Mouse (Mus musculus) embryonic facial prominence, embryonic 13.5 days (tissue): ENCODE data around the gene Bola3. TPM values are rescaled to one million over a fixed set of nuclear protein-coding genes. Genes with fewer than 3 reads are reported as not detected.

ENCODE experiments used
- ATAC-seq: fragments of 200-750 bp; cut with Nextera tagmentation; 2 replicates; pipeline ENCODE4 v1.8.0; 2017; ENCODE audit warnings: low read depth; ENCODE audit not compliant: insufficient number of reproducible peaks, insufficient read depth, low FRiP score, low TSS enrichment
- H3K27ac ChIP-seq: fragments of 300-500 bp; sonication (generic); 2 replicates; pipeline ENCODE4 v1.5.1; 2015; ENCODE audit warnings: moderate library complexity, mild to moderate bottlenecking, inconsistent platforms
- H3K27me3 ChIP-seq: fragments of 300-500 bp; sonication (generic); 2 replicates; pipeline ENCODE4 v1.6.1; 2015; ENCODE audit warnings: mild to moderate bottlenecking, inconsistent platforms
- H3K36me3 ChIP-seq: fragments of 300-500 bp; sonication (generic); 2 replicates; pipeline ENCODE4 v1.6.1; 2015; ENCODE audit warnings: mild to moderate bottlenecking, inconsistent platforms
- H3K4me1 ChIP-seq: fragments of 300-500 bp; sonication (generic); 2 replicates; pipeline ENCODE4 v1.6.1; 2015; ENCODE audit warnings: inconsistent platforms
- H3K4me2 ChIP-seq: fragments of 300-500 bp; sonication (generic); 2 replicates; pipeline ENCODE4 v1.6.1; 2015; ENCODE audit warnings: moderate library complexity, mild to moderate bottlenecking, inconsistent platforms
- H3K4me3 ChIP-seq: fragments of 300-500 bp; sonication (generic); 2 replicates; pipeline ENCODE4 v1.5.1; 2015; ENCODE audit warnings: mild to moderate bottlenecking, inconsistent platforms
- H3K9ac ChIP-seq: fragments of 300-500 bp; sonication (generic); 2 replicates; pipeline ENCODE4 v1.6.1; 2015; ENCODE audit warnings: mild to moderate bottlenecking, inconsistent platforms
- H3K9me3 ChIP-seq: fragments of 300-500 bp; sonication (generic); 2 replicates; pipeline ENCODE4 v1.6.1; 2016; ENCODE audit warnings: inconsistent platforms
- WGBS: fragments of 180-500 bp; shearing (Covaris S2); methylation state at CpG from one replicate; pipeline ENCODE4 v1.1.7; 2015; ENCODE audit warnings: mixed read lengths; 5-methylcytosine and 5-hydroxymethylcytosine counted together
- polyA plus RNA-seq: library from polyadenylated mRNA; unstranded; fragments of >200 nt; fragmentation: Nextera tagmentation; extraction: Ambion mirVana; gene quantifications from 2 replicates; pipeline ENCODE4 v1.2.1, GENCODE M21; 2015

The Bola3 gene
- 115 and 121 TPM in 2 replicates for polyA plus RNA-seq

- ATAC-seq: no peak
- Histone ChIP-seq H3K9ac (peak within 1 kb of the TSS; percentile 93), H3K27ac (0 out of 2 replicates have a peak within 1 kb of the TSS, but pooled peaks have one; percentile 22)
Measured at GRCm38 (mm10) chr6:83348873-83349272, at the start of gene Bola3. TSS of gene Bola3 (plus strand) at chr6:83349147.

DNA sequence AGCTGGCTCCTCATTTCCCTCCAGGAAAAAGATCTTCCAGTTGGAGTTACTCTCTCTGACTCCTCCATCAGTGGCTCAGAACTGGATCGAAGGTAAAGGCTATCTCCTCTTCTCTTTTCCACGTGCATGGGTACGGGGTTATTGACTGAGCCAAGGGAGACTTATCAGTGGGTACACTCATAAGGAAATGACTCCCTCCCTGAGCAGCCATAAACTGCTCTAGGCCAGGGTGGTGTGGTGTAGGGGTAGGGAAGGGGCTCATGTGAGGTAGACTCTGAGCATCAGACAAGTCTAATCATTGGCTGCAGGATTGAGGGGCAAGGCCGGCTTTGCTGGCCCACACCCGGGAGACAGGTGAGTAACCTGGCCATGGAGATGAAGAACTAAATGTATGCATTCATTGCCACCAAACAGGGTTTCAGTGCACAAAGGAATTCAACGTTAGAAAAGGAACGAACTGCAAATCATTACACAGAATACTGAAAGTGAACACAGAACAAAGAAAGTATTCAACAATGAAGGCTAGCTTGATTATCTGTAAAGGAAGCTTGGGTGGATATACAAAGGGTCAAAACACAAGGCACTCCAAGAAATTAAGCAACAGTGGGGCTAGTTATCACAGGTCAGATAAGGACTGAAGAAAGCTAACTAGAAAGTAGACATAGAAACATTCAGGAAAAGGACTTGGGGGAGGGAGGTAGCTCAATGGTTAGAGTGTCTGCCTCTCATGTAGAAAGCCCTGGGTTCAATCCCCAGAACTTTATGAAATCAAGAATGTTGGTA is 48.3 kb upstream of the Bola3 start:
- H3K4me2 ChIP-seq: no peak overlapping the region
- 85% methylated on average over 7 of the region's 7 CpGs for WGBS
- H3K9ac ChIP-seq: no peak overlapping the region
- H3K9me3 ChIP-seq: no peaks in the 10 kb centered on the region
- H3K4me3 ChIP-seq: no peak overlapping the region
- peaks cover 10% of the 10 kb centered on the region for H3K36me3 ChIP-seq
- no peaks in the 10 kb centered on the region for H3K4me1 ChIP-seq
- no peak overlapping the region for H3K27ac ChIP-seq
- no peaks in the 10 kb centered on the region for H3K27me3 ChIP-seq
- no peak for ATAC-seq

More at GRCm38 (mm10) chr6:83348873-83349272, at the start of gene Bola3:
- Histone ChIP-seq H3K9me3 (no peaks in the 10 kb centered on the region), H3K4me1 (peaks cover 18% of the 10 kb centered on the region), H3K4me3 (peak within 1 kb of the TSS; percentile 88), H3K27me3 (no peaks in the 10 kb centered on the region), H3K4me2 (peak within 1 kb of the TSS; percentile 85), H3K36me3 (peaks cover 21% of the 10 kb centered on the region)
- WGBS: 22% methylated on average over 6 of the region's 6 CpGs

DNA sequence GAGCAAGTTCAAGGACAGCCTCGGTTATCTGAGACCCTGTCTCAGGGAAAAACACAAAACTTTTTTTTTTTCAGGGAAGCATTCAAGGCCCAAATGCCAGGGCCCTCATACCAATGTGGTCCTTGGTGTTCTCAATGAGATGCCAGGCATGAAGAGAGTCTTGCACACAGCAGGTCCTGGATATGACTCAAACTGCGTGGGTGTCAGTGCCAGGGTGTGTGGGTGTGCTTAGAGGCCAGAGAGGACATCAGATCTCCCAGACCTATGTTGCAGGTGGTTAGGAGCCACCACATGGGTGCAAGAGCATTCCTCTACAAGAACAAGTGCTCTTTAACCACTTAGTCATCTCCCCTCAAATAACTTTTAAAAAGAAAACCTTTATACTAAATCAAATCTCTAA is 47.7 kb upstream of the Bola3 start:
- no peaks in the 10 kb centered on the region for H3K9me3 ChIP-seq
- no peak overlapping the region for H3K9ac ChIP-seq
- no peaks in the 10 kb centered on the region for H3K27me3 ChIP-seq
- H3K27ac ChIP-seq: no peak overlapping the region
- no peak for ATAC-seq
- no peak overlapping the region for H3K4me2 ChIP-seq
- H3K36me3 ChIP-seq: peaks cover 15% of the 10 kb centered on the region
- WGBS: 83% methylated on average over 2 of the region's 2 CpGs
- no peak overlapping the region for H3K4me3 ChIP-seq
- H3K4me1 ChIP-seq: no peaks in the 10 kb centered on the region

DNA sequence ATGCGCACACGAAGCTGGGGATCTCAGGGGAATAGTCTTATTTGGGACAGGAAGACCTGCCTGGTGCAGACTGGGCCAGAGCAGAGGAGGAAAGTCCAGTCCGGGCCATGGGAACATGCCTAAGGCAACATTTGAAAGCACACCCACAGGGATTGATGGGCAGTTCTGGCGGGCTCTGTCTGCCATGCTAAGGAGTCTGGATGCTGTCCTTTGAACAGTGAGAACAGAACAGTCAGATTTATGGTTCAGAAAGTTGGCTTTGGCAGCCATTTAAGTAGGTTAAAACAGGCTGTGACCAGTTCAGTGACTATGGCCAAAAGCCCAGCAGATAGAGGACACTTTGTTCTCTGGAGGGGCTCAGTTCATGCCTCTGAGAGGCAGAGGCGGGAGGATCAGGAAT is 46.7 kb upstream of the Bola3 start:
- H3K27me3 ChIP-seq: no peaks in the 10 kb centered on the region
- H3K4me2 ChIP-seq: no peak overlapping the region
- H3K4me3 ChIP-seq: no peak overlapping the region
- peaks cover 24% of the 10 kb centered on the region for H3K36me3 ChIP-seq
- H3K27ac ChIP-seq: no peak overlapping the region
- no peak overlapping the region for H3K9ac ChIP-seq
- no peaks in the 10 kb centered on the region for H3K9me3 ChIP-seq
- no peak for ATAC-seq
- H3K4me1 ChIP-seq: no peaks in the 10 kb centered on the region
- WGBS: 67% methylated on average over 5 of the region's 5 CpGs

- H3K4me3 ChIP-seq: no peak overlapping the region
- peaks cover 76% of the 10 kb centered on the region for H3K36me3 ChIP-seq
- H3K27me3 ChIP-seq: no peaks in the 10 kb centered on the region
- H3K27ac ChIP-seq: no peak overlapping the region
- 87% methylated on average over 7 of the region's 7 CpGs for WGBS
- no peak for ATAC-seq
- no peaks in the 10 kb centered on the region for H3K4me1 ChIP-seq
- no peak overlapping the region for H3K9ac ChIP-seq
- H3K4me2 ChIP-seq: no peak overlapping the region
- no peaks in the 10 kb centered on the region for H3K9me3 ChIP-seq
Measured at GRCm38 (mm10) chr6:83309017-83309416, 39.9 kb upstream of the Bola3 start.

DNA sequence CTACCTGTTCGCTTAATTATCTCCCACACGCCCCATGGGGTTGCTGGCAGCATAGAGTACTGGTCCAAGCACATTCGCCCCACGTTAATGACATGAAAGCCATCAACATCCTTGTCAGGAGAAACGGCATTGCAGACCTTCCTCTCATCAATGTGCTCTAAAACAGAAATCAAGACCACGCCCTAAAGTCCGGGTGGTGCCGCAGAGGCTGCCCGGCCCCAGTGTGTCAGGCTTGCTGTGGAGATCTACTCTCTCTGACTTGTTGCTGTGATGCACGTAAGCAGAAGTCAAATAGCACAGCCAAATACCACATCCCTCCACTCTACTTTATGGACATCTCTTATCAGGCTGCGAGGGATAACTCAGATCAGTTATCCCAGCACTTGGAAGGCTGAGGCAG is 37.7 kb upstream of the Bola3 start:
- peaks cover 10% of the 10 kb centered on the region for H3K4me1 ChIP-seq
- H3K9ac ChIP-seq: no peak overlapping the region
- no peaks in the 10 kb centered on the region for H3K9me3 ChIP-seq
- 94% methylated on average over 11 of the region's 11 CpGs for WGBS
- no peak for ATAC-seq
- no peak overlapping the region for H3K4me2 ChIP-seq
- H3K27me3 ChIP-seq: no peaks in the 10 kb centered on the region
- no peak overlapping the region for H3K4me3 ChIP-seq
- H3K27ac ChIP-seq: no peak overlapping the region
- H3K36me3 ChIP-seq: peaks cover 63% of the 10 kb centered on the region

DNA sequence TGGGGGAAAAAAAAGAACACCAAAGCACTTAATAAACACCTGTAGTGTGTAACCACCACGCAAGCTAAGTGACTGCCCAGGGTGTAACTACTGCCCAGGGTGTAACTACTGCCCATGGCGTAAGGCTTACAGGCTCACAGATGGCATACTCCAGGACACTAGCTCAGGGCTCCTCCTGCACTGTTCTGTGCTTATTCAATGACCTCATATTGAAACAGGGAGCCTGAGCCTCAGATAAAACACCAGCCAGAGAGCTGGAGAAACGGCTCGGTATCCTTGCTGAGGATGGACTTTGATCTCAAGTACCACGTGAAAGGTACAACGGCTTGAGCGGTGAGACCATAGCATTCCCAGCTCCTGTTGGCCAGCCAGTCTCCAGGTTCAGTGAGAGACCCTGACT is 36.9 kb upstream of the Bola3 start:
- Histone ChIP-seq H3K27me3 (no peaks in the 10 kb centered on the region), H3K4me2 (no peak overlapping the region), H3K4me1 (peaks cover 18% of the 10 kb centered on the region), H3K27ac (no peak overlapping the region), H3K4me3 (no peak overlapping the region), H3K9me3 (no peaks in the 10 kb centered on the region), H3K9ac (no peak overlapping the region), H3K36me3 (peaks cover 54% of the 10 kb centered on the region)
- ATAC-seq: no peak
- 95% methylated on average over 7 of the region's 7 CpGs for WGBS

DNA sequence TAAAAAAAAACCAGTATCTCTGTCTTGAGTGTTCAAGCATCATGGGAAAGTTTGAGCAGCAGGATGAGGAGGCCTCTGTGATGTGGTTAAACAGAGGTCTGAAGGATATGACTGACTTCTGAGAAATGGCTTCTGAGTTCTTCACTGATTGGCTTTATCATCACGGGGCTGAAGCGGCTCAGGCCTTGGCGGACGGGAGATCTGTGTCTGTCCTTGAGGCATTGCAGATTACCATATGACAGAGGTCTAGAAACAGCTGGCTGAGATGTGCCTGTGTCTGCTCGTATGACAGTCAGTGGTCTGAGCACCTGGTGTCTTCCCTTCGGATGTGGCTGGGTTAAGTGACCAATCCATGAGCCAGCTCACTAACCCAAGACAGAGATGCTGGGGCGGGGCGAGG is 36.4 kb upstream of the Bola3 start:
- Histone ChIP-seq H3K36me3 (peaks cover 50% of the 10 kb centered on the region), H3K4me1 (peaks cover 18% of the 10 kb centered on the region), H3K9me3 (no peaks in the 10 kb centered on the region), H3K9ac (no peak overlapping the region), H3K4me3 (no peak overlapping the region), H3K27ac (no peak overlapping the region), H3K4me2 (no peak overlapping the region), H3K27me3 (no peaks in the 10 kb centered on the region)
- 87% methylated on average over 8 of the region's 8 CpGs for WGBS
- ATAC-seq: no peak

DNA sequence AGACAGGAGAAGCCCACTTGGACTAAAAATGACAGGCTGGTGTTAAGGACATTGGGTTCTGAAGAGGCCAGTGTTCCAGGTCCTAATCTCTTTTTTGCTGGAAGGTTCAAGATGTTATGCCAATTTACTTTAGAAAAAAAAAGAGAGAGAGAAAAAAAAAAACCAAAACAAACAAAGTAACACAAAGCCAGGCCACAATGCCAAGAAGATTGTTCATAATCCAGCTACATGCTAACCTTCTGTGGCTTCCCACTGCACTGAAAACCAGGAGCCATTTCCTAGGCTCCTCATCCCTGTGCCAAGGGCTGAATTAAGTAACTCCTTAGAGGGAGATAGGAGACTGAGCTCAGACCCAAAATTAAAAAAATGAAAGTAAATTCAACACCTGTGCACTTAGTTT is 33.7 kb upstream of the Bola3 start:
- Histone ChIP-seq H3K36me3 (peaks cover 27% of the 10 kb centered on the region), H3K27ac (no peak overlapping the region), H3K4me2 (peak overlapping the region; percentile 76), H3K4me3 (no peak overlapping the region), H3K9ac (no peak overlapping the region), H3K4me1 (peaks cover 18% of the 10 kb centered on the region), H3K27me3 (no peaks in the 10 kb centered on the region), H3K9me3 (no peaks in the 10 kb centered on the region)
- no peak for ATAC-seq

DNA sequence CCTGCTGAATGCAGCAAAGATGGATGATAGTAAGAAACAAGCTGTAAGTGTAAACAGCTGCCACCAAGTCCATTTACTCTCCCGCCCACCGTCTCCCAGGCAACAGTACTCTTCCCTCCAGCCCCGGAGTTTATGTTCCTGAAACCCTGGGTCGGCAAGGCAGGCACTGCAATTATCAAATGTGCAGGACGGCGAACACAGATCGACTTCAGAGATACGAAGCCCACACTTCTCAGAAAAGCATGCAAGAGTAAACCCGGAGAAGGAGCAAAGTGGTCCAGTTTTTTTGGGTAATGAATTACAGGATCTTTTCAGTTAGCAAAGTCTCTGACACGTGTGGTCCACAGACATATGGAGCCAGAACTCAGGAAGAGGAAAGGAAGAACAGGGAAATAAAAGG is 32.9 kb upstream of the Bola3 start:
- ATAC-seq: no peak
- Histone ChIP-seq H3K27ac (peak overlapping the region; percentile 11; the same call in 1 of the 2 replicates), H3K27me3 (no peaks in the 10 kb centered on the region), H3K4me1 (peaks cover 18% of the 10 kb centered on the region), H3K9ac (0 out of 2 replicates have a peak overlapping the region, but pooled peaks have one; percentile 58), H3K4me3 (peak overlapping the region; percentile 89), H3K36me3 (peaks cover 20% of the 10 kb centered on the region), H3K4me2 (peak overlapping the region; percentile 76), H3K9me3 (no peaks in the 10 kb centered on the region)
- 3% methylated on average over 10 of the region's 10 CpGs for WGBS

GRCm38 (mm10) chr6:83317108-83317741 is 31.7 kb upstream of the Bola3 start:
- Histone ChIP-seq H3K36me3 (peaks cover 8% of the 10 kb centered on the region), H3K4me2 (peak overlapping the region; percentile 76), H3K9me3 (no peaks in the 10 kb centered on the region), H3K9ac (peak overlapping the region; percentile 83), H3K27me3 (no peaks in the 10 kb centered on the region), H3K27ac (peak overlapping the region; percentile 51; the same call in 1 of the 2 replicates), H3K4me1 (peaks cover 18% of the 10 kb centered on the region), H3K4me3 (peak overlapping the region; percentile 89)
- ATAC-seq: peak; percentile 98
- under 1% methylated on average over 52 of the region's 52 CpGs for WGBS

DNA sequence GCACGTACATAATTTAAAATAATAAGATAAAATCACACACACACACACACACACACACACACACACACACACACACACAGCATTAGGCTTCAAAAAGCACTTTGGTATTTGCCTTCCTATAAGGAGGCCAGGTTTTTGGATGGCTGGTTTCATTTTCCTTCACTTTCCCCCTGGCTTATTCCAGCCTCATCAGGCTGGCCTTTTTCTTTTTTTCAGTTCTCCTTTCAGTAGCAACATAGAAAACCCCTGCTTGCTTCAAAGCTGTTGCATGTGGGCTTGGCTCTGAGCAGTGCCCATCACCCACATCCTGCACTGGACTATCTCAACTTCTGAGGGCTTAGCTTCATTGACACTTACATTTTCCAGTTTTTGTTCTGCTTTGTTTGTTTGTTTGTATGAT is 27.0 kb upstream of the Bola3 start:
- H3K4me1 ChIP-seq: peaks cover 7% of the 10 kb centered on the region
- WGBS: 44% methylated on average over 1 of the region's 1 CpGs
- H3K9ac ChIP-seq: no peak overlapping the region
- no peaks in the 10 kb centered on the region for H3K27me3 ChIP-seq
- H3K9me3 ChIP-seq: no peaks in the 10 kb centered on the region
- no peak overlapping the region for H3K27ac ChIP-seq
- no peak overlapping the region for H3K4me3 ChIP-seq
- H3K36me3 ChIP-seq: no peaks in the 10 kb centered on the region
- no peak overlapping the region for H3K4me2 ChIP-seq
- no peak for ATAC-seq
